Mouse (Mus musculus): ENCODE measurements around the gene Abcb10. TPM values are rescaled to one million over a fixed set of nuclear protein-coding genes. Genes with fewer than 3 reads are reported as not detected.

The Abcb10 gene
- total RNA-seq, 2 experiments from 2014 or later = 18.9 to 25.4 TPM

Small RNA genes within 50 kb of the gene (microRNA-seq; reads per million reads assigned to microRNA genes)
- gene Mir1967 = not detected

Other genes starting within 250 kb of the Abcb10 start
- gene Rab4a, start 177.1 kb downstream of the Abcb10 start, total RNA-seq (2021) = 10 to 100 TPM; 19.6 to 21.3 TPM
- 1 to 10 TPM; 3.5 to 4.8 TPM for gene Ccsap, start 122.9 kb downstream of the Abcb10 start, total RNA-seq (2021)
- 1,000 to 10,000 TPM in 1 of 2 experiments, 100 to 1,000 TPM in 1; 919 to 3,617 TPM for gene Acta1, start 88.4 kb downstream of the Abcb10 start, total RNA-seq (2021)
- 10 to 100 TPM; 19.7 to 24.6 TPM for gene Nup133, start 33.9 kb downstream of the Abcb10 start, total RNA-seq (2021)
- gene Taf5l, start 38.3 kb upstream of the Abcb10 start, total RNA-seq (2021) = 10 to 100 TPM; 26.5 to 26.8 TPM
- gene Urb2, start 38.4 kb upstream of the Abcb10 start, total RNA-seq (2021) = 10 to 100 TPM; 10.5 to 12.3 TPM
- gene Galnt2, start 248.3 kb upstream of the Abcb10 start, total RNA-seq (2021) = 10 to 100 TPM; 60.1 to 67.6 TPM